Mouse (Mus musculus): Measurements from ENCODE around the gene Sobp.
A peak's percentile ranks its signal among the peaks of the same experiment; 100 is the strongest.

The Sobp gene

DNA sequence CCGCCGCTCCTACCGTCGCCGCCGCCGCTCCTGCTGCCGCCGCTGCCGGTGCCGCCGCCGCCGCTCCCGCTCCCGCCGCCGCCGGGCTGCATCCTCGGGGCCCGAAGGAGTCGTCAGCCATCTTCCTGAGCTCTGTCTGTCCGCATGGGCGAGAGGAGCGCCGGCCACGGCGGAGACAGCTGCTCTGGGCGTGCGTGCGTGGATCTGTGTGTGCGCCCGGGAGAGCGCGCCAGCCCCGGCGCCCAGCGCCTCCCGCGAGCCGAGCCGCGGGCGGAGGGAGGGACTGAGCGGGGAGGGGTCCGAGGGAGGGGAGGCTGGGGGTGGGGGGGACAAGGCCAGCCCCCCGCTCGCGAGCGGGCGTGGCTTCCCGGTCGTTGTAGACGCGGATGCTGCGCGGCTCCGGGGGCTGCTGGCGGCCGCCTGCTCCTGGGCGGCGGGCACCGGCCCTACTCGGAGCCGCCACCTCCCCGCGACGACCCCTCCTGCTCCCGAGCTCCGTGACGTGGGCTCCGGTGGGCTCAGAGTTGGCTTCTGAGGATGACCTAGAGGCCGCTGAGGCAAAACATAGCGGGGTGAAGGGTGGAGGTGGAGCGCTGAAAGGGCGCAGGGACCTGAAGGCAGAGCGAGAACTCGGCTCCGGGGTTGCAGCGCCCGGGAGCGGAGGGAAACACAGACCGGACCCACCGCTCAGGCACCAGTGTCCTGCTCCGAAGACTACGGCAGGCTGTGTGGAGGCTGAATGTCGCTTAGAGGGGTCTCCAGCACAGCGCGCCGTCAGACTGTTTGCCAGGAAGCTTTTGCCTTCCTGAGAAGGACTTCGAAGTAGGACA is at the start of gene Sobp, which contains the start of gene 9030612E09Rik:
TSS of gene Sobp (minus strand) at position 205 of the 830 bp plus-strand sequence.
TSS of gene 9030612E09Rik (plus strand) at position 379 of the 830 bp plus-strand sequence.
- peak; percentile 89 for DNase-seq

GRCm38 (mm10) chr10:43223391-43223790 is 49.1 kb upstream of the Sobp start:
- no peak for DNase-seq

DNA sequence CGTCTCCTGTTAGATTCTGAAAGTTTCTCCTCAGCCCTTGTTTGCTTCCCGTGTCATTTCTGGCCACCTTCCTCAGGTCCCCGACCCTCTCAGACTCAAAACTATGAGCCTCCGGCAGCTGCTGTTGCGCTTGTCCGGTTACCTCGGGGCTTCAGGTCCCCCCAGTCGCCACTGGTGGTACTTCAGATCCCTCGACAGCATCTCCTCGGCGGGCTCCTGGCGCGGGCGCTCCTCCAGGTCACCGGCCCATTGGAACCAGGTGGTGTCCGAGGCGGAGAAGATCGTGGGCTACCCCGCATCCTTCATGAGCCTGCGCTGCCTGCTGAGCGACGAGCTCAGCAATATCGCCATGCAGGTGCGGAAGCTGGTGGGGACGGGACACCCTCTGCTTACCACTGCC is 47.3 kb upstream of the Sobp start:
- DNase-seq, result peak; percentile 42

GRCm38 (mm10) chr10:43220910-43221625 is 46.7 kb upstream of the Sobp start, which contains the start of gene Pdss2:
Gene Pdss2, plus strand, starts transcription at chr10:43221486.
- peak; percentile 98 for DNase-seq

DNA sequence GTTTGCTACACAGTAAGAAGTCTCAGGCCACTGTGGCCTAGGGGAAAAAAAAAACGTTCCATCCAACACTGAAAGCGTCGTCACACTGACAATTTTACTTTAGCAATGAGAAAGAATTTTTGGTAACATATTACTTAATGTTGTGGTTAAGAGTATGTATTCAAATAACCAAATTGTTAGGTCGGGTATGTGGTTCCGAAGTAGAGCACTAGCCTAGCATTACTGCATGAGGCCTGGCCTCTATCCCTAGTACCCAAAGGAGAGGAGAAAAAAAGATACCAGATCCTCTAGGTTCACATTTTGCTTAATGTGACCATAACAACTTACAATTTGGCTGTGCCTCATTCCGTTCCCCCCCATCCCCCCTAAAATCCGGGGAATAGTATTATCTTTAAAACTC is 46.1 kb upstream of the Sobp start:
- peak; percentile 19 for DNase-seq

GRCm38 (mm10) chr10:43217361-43217900 is 43.1 kb upstream of the Sobp start:
- no peak for DNase-seq

DNA sequence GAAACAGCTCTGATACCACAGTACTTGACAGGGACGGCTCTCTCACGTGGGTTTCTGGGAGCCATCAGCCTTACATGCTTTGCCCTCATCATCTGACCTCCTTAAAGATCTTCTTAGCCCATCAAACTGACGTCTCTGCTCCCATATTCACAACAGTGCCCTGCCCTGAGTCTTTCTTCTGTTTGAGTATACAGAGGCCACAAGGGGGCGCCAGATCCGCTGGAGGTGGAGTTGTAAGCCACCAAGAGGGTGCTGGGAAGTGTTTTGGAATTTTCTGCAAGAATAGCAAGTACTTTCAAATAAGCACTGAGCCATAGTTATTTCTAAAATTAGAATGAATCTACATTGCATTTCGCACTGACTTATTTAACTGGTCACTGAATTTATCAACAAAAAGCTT is 37.5 kb upstream of the Sobp start:
- DNase-seq, result peak; percentile 60

DNA sequence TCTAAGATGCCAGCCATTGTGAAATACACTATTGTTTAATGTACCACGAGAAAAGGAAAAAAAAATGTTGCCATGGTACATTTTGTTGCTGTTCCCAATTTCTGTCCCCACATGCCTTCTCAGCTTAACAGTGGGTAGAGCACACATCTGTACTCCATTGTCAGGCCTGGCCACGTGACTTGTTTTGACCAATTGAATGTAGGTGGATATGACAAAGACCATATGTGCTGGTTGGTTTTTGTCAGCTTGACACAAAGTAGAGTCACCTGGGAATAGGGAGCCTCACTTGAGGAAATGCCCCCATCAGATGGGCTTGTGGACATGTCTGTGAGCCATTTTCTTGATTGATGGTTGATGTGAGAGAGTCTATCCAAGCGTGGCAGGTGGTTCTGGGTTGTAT is 29.5 kb upstream of the Sobp start:
- no peak for DNase-seq

GRCm38 (mm10) chr10:43200206-43200605 is 25.9 kb upstream of the Sobp start:
- no peak for DNase-seq

DNA sequence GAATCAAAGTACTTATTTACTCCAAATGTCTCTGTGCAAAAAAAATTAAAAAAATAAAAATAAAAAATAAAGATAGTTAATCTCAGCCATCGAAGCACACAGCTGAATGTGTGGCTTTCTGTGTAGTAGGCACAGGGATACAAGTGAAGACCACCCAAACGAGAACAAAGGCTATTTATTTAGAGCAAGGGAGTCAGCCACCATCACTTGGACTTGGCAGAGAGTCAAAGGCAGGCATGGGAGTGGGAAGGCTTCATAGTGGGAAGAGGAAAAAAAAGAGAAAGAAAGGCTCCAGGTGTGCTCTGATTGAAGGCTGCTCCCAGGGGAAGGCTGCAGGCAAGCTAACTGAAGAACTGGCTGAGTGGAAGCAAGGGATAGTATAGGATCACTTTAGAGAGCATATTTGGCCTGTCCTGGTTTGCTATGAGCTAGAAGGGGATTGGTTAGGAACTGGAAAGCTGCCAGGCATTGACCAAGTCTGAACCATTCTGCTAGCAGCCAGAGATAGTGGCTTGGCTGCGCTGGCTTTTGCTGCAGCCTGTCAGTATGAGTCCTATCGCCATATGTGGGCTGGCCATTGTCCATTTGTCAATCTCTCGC is 6.1 kb upstream of the Sobp start:
- no peak for DNase-seq

DNA sequence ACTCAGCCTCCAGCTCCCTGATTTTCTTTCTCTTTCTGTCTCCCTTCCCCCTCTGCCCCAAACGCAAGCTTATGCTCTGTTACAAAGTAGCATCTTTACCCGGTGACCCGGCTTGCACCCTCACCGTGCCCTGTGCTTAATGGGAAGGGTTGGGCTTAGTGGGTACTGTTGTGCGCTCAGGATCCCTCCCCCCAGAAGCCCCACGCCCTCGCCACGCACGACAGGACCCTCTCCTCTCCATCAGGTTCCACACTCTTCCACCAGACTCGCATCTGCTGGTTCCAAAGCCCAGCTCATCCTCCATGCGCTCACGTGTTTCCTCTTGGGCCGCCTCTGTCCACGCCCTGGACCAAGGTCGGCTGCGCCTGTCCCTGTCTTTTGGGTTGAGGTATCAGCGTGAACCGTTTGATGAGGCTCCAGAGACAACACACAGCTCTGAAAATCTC is 849 bp upstream of the Sobp start:
- DNase-seq, result peak; percentile 44

DNA sequence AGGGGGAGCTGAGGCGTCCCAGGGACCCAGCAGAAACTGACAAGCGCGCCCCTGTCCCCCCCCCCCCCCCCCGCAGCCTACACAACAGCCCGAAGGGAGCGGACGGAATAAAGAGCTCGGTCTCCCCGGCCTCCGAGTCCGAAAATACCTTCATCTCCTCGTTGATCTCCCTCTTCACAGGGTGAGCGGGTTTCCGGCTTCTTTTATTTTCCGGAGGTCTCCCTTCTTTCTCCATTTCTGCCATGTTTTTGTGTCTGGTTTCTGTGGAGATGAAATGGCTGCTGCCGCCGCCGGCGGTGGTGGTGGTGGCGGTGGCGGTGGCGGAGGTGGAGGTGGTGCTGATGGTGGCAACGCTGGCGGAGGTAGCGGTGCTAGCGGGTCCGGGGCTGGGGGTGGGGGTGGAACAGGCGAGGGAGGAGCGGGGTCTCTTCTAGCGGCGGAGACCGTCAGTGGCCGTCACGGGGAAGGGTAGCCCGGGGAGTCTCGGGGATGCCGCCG is 453 bp downstream of the Sobp start:
- no peak for DNase-seq

DNA sequence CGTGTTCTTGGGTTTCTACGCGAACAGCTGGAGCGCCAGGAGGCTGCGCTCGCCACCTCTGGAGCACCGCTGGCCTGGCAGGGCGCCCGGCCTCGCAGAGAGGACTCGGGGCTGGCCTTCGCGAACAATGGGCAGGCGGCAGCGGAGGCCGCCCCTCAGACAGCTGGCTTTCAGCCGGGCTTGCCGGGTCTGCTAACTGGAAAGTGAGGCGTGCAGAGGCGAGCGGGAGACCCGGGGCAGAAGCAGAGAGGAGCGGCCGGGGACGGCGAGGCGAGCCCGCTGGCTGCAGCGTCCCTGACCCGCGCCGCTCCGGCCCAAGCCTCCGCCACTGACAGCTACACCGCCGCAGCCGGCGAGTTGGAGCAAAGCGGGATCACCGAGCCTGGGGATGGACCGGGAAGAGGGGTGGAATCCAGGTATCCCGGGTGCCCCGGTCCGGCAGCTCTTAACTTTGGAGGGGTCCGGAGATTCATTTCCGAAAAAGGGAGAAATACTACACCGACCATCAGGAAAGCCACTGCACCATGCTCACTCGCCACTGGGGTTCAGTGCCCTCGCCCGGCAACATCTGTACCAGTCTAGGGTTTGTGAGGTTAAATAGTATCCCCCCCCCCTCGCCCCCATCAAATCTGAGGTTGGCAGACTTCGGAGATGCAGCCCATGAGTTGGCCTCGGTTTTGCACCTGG is 1.0 kb downstream of the Sobp start:
- peak; percentile 78 for DNase-seq

- DNase-seq, result no peak
Observed at GRCm38 (mm10) chr10:43172554-43172953, 1.8 kb downstream of the Sobp start.

GRCm38 (mm10) chr10:43172066-43172465 is 2.3 kb downstream of the Sobp start:
- DNase-seq, result peak; percentile 44

DNA sequence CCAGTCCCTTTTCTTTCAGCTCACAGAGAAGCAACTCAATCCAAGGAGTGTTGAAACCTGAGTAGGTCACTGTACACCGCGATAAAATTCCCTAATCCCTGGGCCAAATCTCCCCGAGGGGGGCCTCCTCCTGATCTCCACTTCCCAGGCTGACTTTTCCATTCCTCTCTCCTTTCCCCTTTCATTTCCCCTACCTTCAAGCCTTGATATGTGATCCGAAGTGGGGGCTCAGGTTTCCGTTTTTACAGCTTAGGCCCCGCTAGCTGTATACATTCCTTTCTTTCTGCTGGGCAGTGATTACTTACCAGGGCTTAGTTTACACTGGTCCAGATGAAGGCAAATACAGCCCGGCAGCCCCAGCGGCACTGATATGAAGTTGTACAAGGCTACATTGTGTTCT is 3.2 kb downstream of the Sobp start:
- DNase-seq, result peak; percentile 70

DNA sequence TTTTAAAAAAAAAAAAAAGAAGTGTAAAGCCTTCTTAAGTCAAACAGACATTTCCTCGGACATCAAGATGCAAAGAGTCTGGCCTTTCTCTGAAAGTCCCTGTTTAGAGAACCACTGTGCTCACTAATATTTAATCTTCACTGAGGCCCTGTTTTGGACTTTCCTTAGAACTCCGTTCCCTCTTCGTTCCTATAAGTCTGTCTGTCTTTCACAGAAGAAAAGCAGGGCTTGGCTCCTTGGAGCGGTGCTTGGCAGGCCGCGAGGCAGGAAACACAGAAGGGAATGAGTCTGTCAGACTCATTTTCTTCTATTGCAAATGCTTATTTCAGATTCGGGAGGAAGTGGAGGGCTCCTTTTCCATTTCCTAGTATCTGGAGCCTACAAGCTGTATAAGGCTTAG is 5.5 kb downstream of the Sobp start:
- DNase-seq, result no peak

GRCm38 (mm10) chr10:43166817-43167216 is 7.5 kb downstream of the Sobp start:
- no peak for DNase-seq

DNA sequence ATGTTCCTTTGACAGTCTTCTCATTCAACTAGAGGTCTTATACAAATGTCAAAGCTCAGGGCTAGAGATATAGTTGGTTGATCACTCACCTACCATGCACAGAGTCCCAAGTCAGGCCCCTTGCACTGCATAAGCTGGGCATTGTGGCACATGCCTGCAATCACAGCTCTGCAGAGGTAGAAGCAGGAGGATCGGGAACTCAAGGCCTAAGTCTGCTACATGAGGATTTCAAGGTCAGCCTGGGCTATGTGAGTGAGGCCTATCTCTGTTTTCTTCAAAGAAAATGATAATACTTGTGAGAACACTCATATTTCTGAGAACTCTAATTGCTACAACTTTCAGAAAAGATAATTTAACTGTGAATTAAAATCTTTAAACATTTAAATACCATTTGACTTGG is 8.2 kb downstream of the Sobp start:
- DNase-seq, result no peak

GRCm38 (mm10) chr10:43164406-43164805 is 9.9 kb downstream of the Sobp start:
- no peak for DNase-seq

DNA sequence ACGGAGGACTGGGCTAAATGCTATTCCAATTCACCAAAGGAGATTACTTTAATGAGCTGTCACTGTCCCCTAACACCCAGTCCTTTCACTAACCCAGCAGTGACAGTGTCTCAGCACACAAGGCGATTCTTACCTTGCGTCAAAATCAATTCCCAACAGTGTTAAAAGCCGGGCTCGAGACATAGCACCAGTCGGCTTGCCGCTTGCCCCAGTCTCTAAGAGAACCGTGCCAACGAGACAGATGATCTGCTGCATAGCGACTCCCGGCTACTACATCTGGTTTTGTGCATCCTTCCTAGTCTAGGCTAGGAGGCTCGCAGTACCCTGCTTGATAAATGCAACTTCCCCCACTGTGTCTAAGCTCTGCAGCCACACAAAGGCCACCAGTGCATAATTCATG is 12.0 kb downstream of the Sobp start:
- peak; percentile 56 for DNase-seq

GRCm38 (mm10) chr10:43159333-43159732 is 15.0 kb downstream of the Sobp start:
- DNase-seq, result no peak
